Mouse (Mus musculus) left cerebral cortex, postnatal 25 days (tissue): Measurements from ENCODE around the gene Nhlrc3. TPM values are rescaled to one million over a fixed set of nuclear protein-coding genes. Genes with fewer than 3 reads are reported as not detected.

Experiments used
- DNase-seq, 2 experiments: peaks; one replicate each; pipeline ENCODE4 v3.0.0; 2022; ENCODE audit warnings: low spot score in 2 of 2, mixed read lengths in 1 of 2
- intact Hi-C: fragments of 180-260 bp; cut with DNase I; formaldehyde crosslinking; loops from one replicate; pipeline ENCODE4 v1.15.1; 2025
- total RNA-seq, 2 experiments: library from RNA; stranded (reverse); gene quantifications; 2 replicates each; pipeline ENCODE4 v1.2.3; 2021

Gene Nhlrc3
- total RNA-seq, 2 experiments from 2014 or later: 9.5 to 9.8 TPM

DNA sequence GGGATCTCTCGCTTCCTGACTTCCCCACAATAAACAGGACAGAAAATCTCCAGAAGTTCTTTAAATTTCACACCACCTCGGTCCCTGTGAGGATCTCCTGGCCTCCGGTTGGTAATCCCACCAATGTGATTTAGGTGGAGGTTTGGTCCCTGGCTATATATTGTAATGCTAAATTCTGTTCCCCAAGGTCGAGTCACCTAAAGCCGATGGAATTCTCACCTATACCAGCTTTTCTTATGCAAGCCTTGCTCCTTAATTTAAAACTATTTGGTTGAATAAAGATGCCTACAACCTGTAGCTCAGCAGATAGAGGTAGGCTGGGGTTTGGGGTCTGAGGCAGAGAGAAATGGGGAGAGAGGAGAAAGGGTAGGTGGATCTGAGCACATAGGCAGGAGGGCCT is 5.4 kb downstream of the Nhlrc3 start:
- intact Hi-C loops: loop anchor here (10.0 kb wide), 1 partner anchor 1193 kb away; the partner anchor contains the start of gene Foxo1
- DNase-seq: no peak

DNA sequence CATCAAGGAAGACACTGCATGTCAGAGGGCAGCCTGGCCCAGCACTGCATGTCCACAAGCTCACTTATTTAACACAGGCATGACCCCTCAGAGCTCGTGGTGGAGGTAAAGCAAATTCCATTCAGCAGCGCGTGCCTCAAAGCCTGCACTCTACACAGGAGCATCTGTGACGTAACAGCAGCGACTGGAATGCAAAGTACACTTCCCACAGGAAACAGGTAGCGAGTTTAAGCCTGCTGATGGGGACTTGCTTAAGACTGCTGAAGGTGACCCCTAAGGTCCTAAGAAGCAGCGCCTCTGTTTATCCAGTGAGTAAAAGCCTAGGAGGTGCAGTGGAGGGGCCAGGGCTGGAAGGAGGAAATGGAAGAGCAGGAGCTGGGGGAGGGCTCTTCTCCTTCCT is 8.1 kb downstream of the Nhlrc3 start:
- no peak for DNase-seq
- intact Hi-C loops: loop anchor here (10.0 kb wide), 1 partner anchor 1190 kb away; the partner anchor contains the start of gene Foxo1

DNA sequence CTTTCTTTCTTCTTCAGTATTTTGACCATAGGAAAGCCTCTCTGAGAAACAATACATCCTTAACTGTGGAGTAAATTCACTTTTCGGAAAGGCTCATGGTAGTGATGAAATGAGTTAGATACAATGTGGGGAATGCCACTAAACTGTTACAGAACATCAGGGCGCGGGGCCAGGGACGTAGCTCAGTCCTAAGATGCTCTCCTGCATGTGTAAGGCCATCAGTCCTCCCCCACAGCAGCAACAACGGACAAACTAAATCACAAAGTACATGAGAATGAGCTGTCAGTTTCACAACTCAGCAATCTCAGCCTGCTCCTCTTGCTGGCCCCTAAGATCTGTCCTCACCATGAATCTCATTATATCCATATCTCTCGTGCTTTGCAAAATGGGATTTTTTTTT is 8.6 kb downstream of the Nhlrc3 start:
- intact Hi-C loops: loop anchor here (10.0 kb wide), 1 partner anchor 1190 kb away; the partner anchor contains the start of gene Foxo1
- DNase-seq: no peak

- intact Hi-C loops: loop anchor here (10.0 kb wide), 1 partner anchor 1189 kb away; the partner anchor contains the start of gene Foxo1
- no peak for DNase-seq
These were observed 9.1 kb downstream of the Nhlrc3 start for GRCm38 (mm10) chr3:53454005-53454404.

- no peak for DNase-seq
- intact Hi-C loops: loop anchor here (10.0 kb wide), 1 partner anchor 1189 kb away; the partner anchor contains the start of gene Foxo1
These were observed 9.8 kb downstream of the Nhlrc3 start for GRCm38 (mm10) chr3:53453346-53453745.

DNA sequence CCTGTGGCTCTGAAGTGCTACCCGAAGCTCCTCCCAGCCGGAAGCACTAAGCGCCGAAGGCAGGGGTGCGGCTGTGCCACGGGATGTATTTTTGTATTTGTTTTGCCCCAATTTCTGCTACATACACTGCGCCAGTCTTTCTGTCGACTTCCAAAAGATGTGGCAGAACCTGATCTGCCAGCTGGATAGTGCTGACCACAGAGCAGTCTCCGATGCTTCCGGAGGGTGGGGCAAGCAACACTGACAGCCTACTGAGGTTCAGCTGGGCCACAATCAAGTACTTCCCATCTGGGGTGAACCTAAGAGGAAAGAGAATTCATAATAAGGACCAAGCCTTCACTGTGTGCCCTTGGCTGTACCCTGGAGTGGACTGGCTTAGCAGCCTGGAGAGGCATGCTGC is 10.8 kb downstream of the Nhlrc3 start:
- intact Hi-C loops: loop anchor here (10.0 kb wide), 1 partner anchor 1188 kb away; the partner anchor contains the start of gene Foxo1
- DNase-seq: no peak

DNA sequence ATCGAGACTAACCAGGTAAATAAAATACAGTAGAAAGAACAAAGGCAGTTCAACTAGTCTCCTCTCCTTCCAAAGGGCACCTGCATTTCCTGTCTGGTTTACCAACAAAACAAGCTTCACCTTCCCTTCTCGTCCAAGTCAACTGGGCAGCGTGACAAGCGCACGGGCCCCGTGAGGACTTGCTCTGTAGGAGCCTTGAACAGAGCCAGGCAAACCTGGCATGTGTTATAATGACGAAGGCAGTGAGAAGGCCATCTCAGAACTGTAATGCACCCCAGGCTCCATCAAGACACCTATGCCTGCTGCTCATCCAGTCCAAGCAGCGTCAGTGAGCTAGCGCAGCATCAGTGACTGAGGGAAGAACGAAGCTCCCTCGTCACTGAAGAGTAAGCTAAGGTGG is 12.5 kb downstream of the Nhlrc3 start:
- no peak for DNase-seq
- intact Hi-C loops: loop anchor here (10.0 kb wide), 1 partner anchor 1186 kb away; the partner anchor contains the start of gene Foxo1

DNA sequence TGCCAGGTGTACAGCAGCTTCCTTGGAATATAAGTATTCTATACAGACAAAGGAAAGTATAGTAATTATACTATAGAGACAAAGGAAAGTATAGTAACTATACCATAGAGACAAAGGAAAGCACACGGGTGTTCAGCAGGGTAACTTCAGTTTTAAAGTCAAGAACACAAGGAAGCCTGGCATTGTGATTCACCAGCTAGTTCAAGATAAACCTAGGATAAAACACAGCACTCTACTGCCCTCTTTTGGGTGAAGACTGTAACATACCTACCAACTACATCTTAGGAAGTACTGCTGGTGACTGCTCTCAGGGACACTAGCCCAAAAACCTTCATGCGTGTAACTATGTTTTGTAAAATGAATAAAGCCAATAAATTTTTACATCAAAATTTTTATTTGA is 14.9 kb downstream of the Nhlrc3 start:
- DNase-seq: peak; percentile 73 to 93
- intact Hi-C loops: loop anchor here (1.0 to 10.0 kb wide), 2 partner anchors 203 to 419 kb away; no protein-coding TSS in a partner anchor

GRCm38 (mm10) chr3:53446801-53447200 is 16.3 kb downstream of the Nhlrc3 start:
- DNase-seq: no peak
- intact Hi-C loops: loop anchor here (10.0 kb wide), 1 partner anchor 202 kb away; no protein-coding TSS in a partner anchor

DNA sequence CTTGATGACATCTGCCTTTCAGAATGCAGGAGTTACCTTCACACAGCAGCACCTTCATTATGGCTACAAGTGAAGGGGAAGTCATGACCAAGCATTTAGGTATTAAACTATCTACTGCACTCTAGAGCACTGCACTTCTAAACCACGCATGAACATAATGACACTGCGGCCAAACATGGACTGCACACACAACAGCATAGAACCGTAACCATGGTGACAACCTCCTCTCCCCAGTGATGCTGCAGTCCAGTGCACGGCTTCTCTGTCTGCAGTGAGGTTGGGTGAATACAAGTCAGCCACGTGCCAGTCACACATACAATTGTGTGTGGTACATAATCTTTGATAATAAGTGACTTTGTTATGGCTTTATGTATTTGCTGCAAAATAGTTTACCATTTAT is 17.6 kb downstream of the Nhlrc3 start:
- intact Hi-C loops: loop anchor here (10.0 kb wide), 1 partner anchor 201 kb away; no protein-coding TSS in a partner anchor
- no peak for DNase-seq

- intact Hi-C loops: loop anchor here (1.0 kb wide), 1 partner anchor 12 kb away; no protein-coding TSS in a partner anchor
- no peak for DNase-seq
These were observed 26.6 kb downstream of the Nhlrc3 start for GRCm38 (mm10) chr3:53436550-53436949.

DNA sequence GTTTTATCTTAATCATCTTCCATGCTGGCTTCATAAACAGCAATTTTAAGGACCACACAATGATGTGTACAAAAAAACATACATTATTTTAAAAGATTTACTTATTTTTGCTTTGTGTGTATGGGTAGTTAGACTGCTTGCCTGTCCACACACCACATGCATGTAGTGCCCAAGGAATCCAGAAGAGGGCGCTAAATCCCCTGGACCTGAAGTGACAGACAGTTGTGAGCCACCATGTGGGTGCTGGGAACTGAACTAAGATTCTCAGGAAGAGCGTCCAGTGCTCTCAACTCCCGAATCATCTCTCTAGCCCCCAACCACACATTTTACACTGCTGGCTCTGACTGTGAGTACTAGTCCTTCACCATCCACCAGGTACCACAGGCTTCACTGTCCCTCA is 28.5 kb downstream of the Nhlrc3 start:
- no peak for DNase-seq
- intact Hi-C loops: no loop called here

DNA sequence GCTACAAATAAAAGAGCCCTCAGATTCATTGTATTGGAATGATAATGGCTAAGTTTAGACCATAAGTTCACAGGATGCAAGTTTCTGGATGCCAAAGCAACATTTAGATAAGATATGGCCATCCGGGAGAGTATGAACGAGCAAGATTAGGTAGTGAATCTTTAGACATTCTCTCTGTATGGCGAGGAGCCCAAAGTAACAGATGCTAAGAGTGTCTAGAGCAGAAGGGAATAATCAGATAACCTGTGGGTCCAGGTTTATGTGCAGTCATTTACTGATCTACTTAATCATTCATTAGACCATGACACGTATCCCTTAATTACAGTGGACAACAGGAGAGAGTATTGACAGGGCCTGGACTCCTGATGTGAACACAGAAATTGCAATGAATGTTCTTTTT is 39.6 kb downstream of the Nhlrc3 start:
- no peak for DNase-seq
- intact Hi-C loops: no loop called here

- DNase-seq: no peak
- intact Hi-C loops: no loop called here
These were observed 40.4 kb downstream of the Nhlrc3 start for GRCm38 (mm10) chr3:53422691-53423090.

- no peak for DNase-seq
- intact Hi-C loops: loop anchor here (2.0 kb wide), 1 partner anchor 41 kb away; no protein-coding TSS in a partner anchor
These were observed 41.5 kb downstream of the Nhlrc3 start for GRCm38 (mm10) chr3:53421656-53422055.

- DNase-seq: no peak
- intact Hi-C loops: no loop called here
These were observed 45.4 kb downstream of the Nhlrc3 start for GRCm38 (mm10) chr3:53417701-53418100.

- peak; percentile 17 to 66 for DNase-seq
These were observed 47.1 kb downstream of the Nhlrc3 start for GRCm38 (mm10) chr3:53416036-53416506.

DNA sequence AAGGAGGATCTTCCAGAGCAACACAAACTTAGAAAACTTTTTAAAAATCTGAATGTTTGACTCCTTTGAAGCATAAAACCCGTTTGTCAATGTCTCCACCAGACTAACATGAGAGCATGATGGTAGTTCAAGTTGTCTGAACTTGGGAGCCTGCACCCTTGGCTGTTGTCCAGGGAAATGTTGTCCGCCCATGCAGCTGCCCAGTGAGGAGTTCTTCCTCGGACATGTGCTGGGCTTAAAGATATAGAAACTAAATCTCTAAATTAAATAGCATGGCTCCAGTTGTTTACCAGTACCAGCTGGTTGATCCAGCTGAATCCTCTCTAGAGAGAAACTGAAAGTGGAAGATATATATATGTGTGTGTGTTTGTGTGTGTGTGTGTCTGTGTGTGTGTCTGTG is 49.2 kb downstream of the Nhlrc3 start:
- no peak for DNase-seq
- intact Hi-C loops: no loop called here

More at GRCm38 (mm10) chr3:53416036-53416506, 47.1 kb downstream of the Nhlrc3 start:
- intact Hi-C loops: no loop called here

DNA sequence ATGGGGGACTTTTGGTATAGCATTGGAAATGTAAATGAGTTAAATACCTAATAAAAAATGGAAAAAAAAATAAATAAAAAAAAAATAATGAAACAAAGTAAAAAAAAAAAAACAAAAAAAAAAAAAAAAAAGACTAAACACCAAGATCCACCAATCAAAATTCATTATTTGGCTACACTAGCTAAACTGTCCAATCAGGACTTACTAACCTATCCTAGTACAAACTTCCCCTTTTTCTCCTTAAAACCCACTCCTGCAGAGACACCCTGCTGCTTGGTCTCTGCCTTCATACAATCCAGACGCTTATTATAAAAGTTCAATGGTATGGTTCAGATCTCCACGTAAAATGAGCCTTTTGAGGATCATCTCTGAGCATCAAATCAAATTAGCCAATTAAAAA is 49.7 kb downstream of the Nhlrc3 start:
- no peak for DNase-seq
- intact Hi-C loops: no loop called here

DNA sequence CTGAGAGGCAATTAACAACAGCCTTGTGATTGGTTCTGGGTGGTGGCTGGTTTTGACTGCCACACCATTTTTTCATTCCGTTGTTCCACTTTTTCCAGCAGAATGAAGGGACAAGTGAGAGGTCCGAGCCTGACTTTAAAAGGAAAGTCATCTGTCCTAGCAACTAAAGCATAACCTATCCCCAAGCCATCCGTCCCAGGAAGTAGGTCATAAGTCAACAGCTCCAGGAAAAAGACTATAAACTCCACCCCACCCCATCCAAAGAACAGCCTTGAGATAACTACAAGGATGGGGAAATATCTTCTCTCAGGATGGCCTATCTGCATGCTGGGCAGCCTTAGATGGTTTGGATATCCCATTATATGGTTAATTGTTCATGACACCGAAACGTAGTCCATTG is 50.9 kb downstream of the Nhlrc3 start:
- no peak for DNase-seq
- intact Hi-C loops: no loop called here

- DNase-seq: no peak
- intact Hi-C loops: no loop called here
These were observed 53.1 kb downstream of the Nhlrc3 start for GRCm38 (mm10) chr3:53410031-53410430.
